Mouse (Mus musculus) heart, postnatal 0 days (tissue): ENCODE data around the gene Clip4. TPM values are rescaled to one million over a fixed set of nuclear protein-coding genes. Genes with fewer than 3 reads are reported as not detected.

Source experiments
- ATAC-seq: fragments of 200-750 bp; cut with Nextera tagmentation; 2 replicates; pipeline ENCODE4 v1.8.0; 2017; ENCODE audit warnings: low read depth, moderate number of reproducible peaks, moderate library complexity; ENCODE audit not compliant: insufficient read depth
- DNase-seq: peaks from one replicate; pipeline ENCODE4 v3.0.0-alpha.2; 2016; ENCODE audit warnings: low spot score
- H3K27ac ChIP-seq: fragments of 300-500 bp; sonication (generic); 2 replicates; pipeline ENCODE4 v1.5.1; 2014; ENCODE audit warnings: low read depth, mild to moderate bottlenecking
- H3K27me3 ChIP-seq: fragments of 300-500 bp; sonication (generic); 2 replicates; pipeline ENCODE4 v1.6.1; 2014; ENCODE audit warnings: low read length, mixed read lengths; ENCODE audit not compliant: control insufficient read depth, insufficient read depth
- H3K36me3 ChIP-seq: fragments of 300-500 bp; sonication (generic); replicated peaks from 2 replicates; pipeline ENCODE4 v1.6.1; 2014; ENCODE audit warnings: low read length, mixed read lengths; ENCODE audit not compliant: control insufficient read depth, insufficient read depth
- H3K4me1 ChIP-seq: fragments of 300-500 bp; sonication (generic); 2 replicates; pipeline ENCODE4 v1.6.1; 2014; ENCODE audit warnings: antibody characterized with exemption; ENCODE audit not compliant: control insufficient read depth, insufficient read depth
- H3K4me2 ChIP-seq: fragments of 300-500 bp; sonication (generic); 2 replicates; pipeline ENCODE4 v1.6.1; 2014; ENCODE audit warnings: low read depth, mild to moderate bottlenecking, low read length, moderate library complexity
- H3K4me3 ChIP-seq: fragments of 300-500 bp; sonication (generic); 2 replicates; pipeline ENCODE4 v1.5.1; 2014; ENCODE audit warnings: low read depth, low read length
- H3K9ac ChIP-seq: fragments of 300-500 bp; sonication (generic); replicated peaks from 2 replicates; pipeline ENCODE4 v1.6.1; 2014; ENCODE audit warnings: low read depth, low read length, mixed read lengths
- H3K9me3 ChIP-seq: fragments of 300-500 bp; sonication (generic); replicated peaks from 2 replicates; pipeline ENCODE4 v1.6.1; 2016; ENCODE audit warnings: low read length; ENCODE audit not compliant: control insufficient read depth
- CTCF ChIP-seq: IDR thresholded peaks from 2 replicates; pipeline ENCODE4 v1.5.1; 2016; ENCODE audit warnings: antibody characterized with exemption, control low read depth, low read depth
- EP300 ChIP-seq: IDR thresholded peaks from 2 replicates; pipeline ENCODE4 v1.6.1; 2016; ENCODE audit warnings: antibody characterized with exemption, low read depth
- WGBS: fragments of 180-500 bp; shearing (Covaris S2); extraction: QIAGEN DNeasy Blood & Tissue Kit; methylation state at CpG from one replicate; pipeline ENCODE4 v1.1.7; 2014; 5-methylcytosine and 5-hydroxymethylcytosine counted together
- polyA plus RNA-seq: library from polyadenylated mRNA; unstranded; fragments of >200 nt; fragmentation: Nextera tagmentation; extraction: Ambion mirVana; gene quantifications from 2 replicates; pipeline ENCODE4 v1.2.1, GENCODE M21; 2015
- total RNA-seq: library from RNA; depleted of rRNA; stranded (reverse); fragments of >200 nt; gene quantifications from 2 replicates; pipeline ENCODE4 v1.2.3, GENCODE M21; 2014; ENCODE audit warnings: low replicate concordance

The Clip4 gene
- total and polyA plus RNA-seq, 2 experiments from 2014 or later: 49.9 to 51.2 TPM

GRCm38 (mm10) chr17:71742935-71743334 lies 25.3 kb upstream of the Clip4 start:
- Histone ChIP-seq H3K36me3 (no peaks in the 10 kb centered on the region), H3K9ac (no peak overlapping the region), H3K9me3 (no peaks in the 10 kb centered on the region), H3K4me3 (no peak overlapping the region), H3K4me2 (no peak overlapping the region), H3K27ac (no peak overlapping the region), H3K27me3 (no peaks in the 10 kb centered on the region), H3K4me1 (no peaks in the 10 kb centered on the region)
- 31% methylated on average over 5 of the region's 5 CpGs for WGBS
- TF ChIP-seq EP300 (no peak), CTCF (no peak)
- ATAC-seq (no peak), DNase-seq (no peak)

- Histone ChIP-seq H3K4me1 (no peaks in the 10 kb centered on the region), H3K4me3 (no peak overlapping the region), H3K9me3 (no peaks in the 10 kb centered on the region), H3K27ac (no peak overlapping the region), H3K4me2 (no peak overlapping the region), H3K27me3 (no peaks in the 10 kb centered on the region), H3K9ac (no peak overlapping the region), H3K36me3 (no peaks in the 10 kb centered on the region)
- WGBS: 78% methylated on average over 9 of the region's 9 CpGs
- no peak for TF ChIP-seq EP300
- TF ChIP-seq CTCF: no peak
- DNase-seq (no peak), ATAC-seq (no peak)
Observed at GRCm38 (mm10) chr17:71746114-71746513, 22.2 kb upstream of the Clip4 start.

GRCm38 (mm10) chr17:71747561-71747960 lies 20.7 kb upstream of the Clip4 start:
- H3K9me3 ChIP-seq: no peaks in the 10 kb centered on the region
- no peak for DNase-seq
- no peak for TF ChIP-seq EP300
- no peak for TF ChIP-seq CTCF

GRCm38 (mm10) chr17:71749616-71750168 lies 18.6 kb upstream of the Clip4 start:
- no peak for DNase-seq
- H3K4me1 ChIP-seq: no peaks in the 10 kb centered on the region; the same call in 1 of the 2 replicates
- no peak overlapping the region for H3K4me2 ChIP-seq
- 74% methylated on average over 9 of the region's 9 CpGs for WGBS
- H3K36me3 ChIP-seq: no peaks in the 10 kb centered on the region
- H3K9me3 ChIP-seq: no peaks in the 10 kb centered on the region
- no peak overlapping the region for H3K27ac ChIP-seq
- H3K9ac ChIP-seq: no peak overlapping the region
- no peaks in the 10 kb centered on the region for H3K27me3 ChIP-seq
- no peak for ATAC-seq
- TF ChIP-seq EP300 (no peak), CTCF (no peak)
- no peak overlapping the region for H3K4me3 ChIP-seq

More at GRCm38 (mm10) chr17:71747561-71747960, 20.7 kb upstream of the Clip4 start:
- Histone ChIP-seq H3K9ac (no peak overlapping the region), H3K4me1 (no peaks in the 10 kb centered on the region), H3K4me2 (no peak overlapping the region), H3K27me3 (no peaks in the 10 kb centered on the region), H3K4me3 (no peak overlapping the region), H3K36me3 (no peaks in the 10 kb centered on the region), H3K27ac (no peak overlapping the region)
- 84% methylated on average over 8 of the region's 8 CpGs for WGBS
- ATAC-seq: no peak

- H3K27me3 ChIP-seq: no peaks in the 10 kb centered on the region
- DNase-seq: no peak
- no peaks in the 10 kb centered on the region for H3K9me3 ChIP-seq
- H3K27ac ChIP-seq: no peak within 1 kb of the TSS
- H3K4me3 ChIP-seq: no peak within 1 kb of the TSS
- H3K36me3 ChIP-seq: no peaks in the 10 kb centered on the region
- ATAC-seq: no peak; the same call in 1 of the 2 replicates
- WGBS: 43% methylated on average over 10 of the region's 10 CpGs
- H3K4me1 ChIP-seq: no peaks in the 10 kb centered on the region; the same call in 1 of the 2 replicates
- no peak within 1 kb of the TSS for H3K4me2 ChIP-seq
- TF ChIP-seq EP300 (no peak), CTCF (no peak)
- H3K9ac ChIP-seq: no peak within 1 kb of the TSS
Observed at GRCm38 (mm10) chr17:71752831-71753230, 15.4 kb upstream of the Clip4 start, which contains the start of gene Pcare. Gene Pcare, minus strand, starts transcription at chr17:71752894.

- H3K9ac ChIP-seq: no peak overlapping the region
- H3K4me2 ChIP-seq: no peak overlapping the region
- no peak overlapping the region for H3K27ac ChIP-seq
- 0 out of 2 replicates have a peak, but pooled peaks cover 7% of the 10 kb centered on the region for H3K9me3 ChIP-seq
- no peak overlapping the region for H3K4me3 ChIP-seq
- no peaks in the 10 kb centered on the region for H3K36me3 ChIP-seq
- 67% methylated on average over 7 of the region's 7 CpGs for WGBS
- TF ChIP-seq EP300: no peak
- no peak for TF ChIP-seq CTCF
- ATAC-seq: no peak
- no peak for DNase-seq
- no peaks in the 10 kb centered on the region for H3K4me1 ChIP-seq
- H3K27me3 ChIP-seq: no peaks in the 10 kb centered on the region
Observed at GRCm38 (mm10) chr17:71760536-71760935, 7.7 kb upstream of the Clip4 start.
